Mouse (Mus musculus): ENCODE measurements at regions not wholly inside any gene's neighbourhood (a gene's known extent, or its start where the extent isn't known, plus 50 kb on each side); places are given as distances from the start of the nearest gene placed in this dataset.

- TF ChIP-seq CTCF (IDR thresholded peaks at IDR 0.05; ENCODE audit: control insufficient read depth, insufficient read depth, low read length) (no peak), POLR2A (IDR thresholded peaks at IDR 0.05; ENCODE audit: borderline replicate concordance, control insufficient read depth, low read depth, low read length) (no peak)
These were observed 310.7 kb upstream of the Pitrm1 start for GRCm38 (mm10) chr13:6237201-6237600.

Data from bone marrow, adult 2 months (tissue).